Mouse (Mus musculus) liver, embryonic 11.5 days (tissue): ENCODE results near the gene Tiam1. TPM values are rescaled to one million over a fixed set of nuclear protein-coding genes. Genes with fewer than 3 reads are reported as not detected.

Experiments
- ATAC-seq: fragments of 200-750 bp; cut with Nextera tagmentation; replicated peaks from 2 replicates; pipeline ENCODE4 v1.8.0; 2017; ENCODE audit warnings: moderate number of reproducible peaks, mild to moderate bottlenecking, moderate TSS enrichment, moderate library complexity; ENCODE audit not compliant: low FRiP score
- DNase-seq: peaks from one replicate; pipeline ENCODE4 v3.0.0-alpha.2; 2017; ENCODE audit warnings: low spot score
- H3K27ac ChIP-seq: fragments of 300-500 bp; sonication (generic); 2 replicates; pipeline ENCODE4 v1.5.1; 2014; ENCODE audit warnings: mild to moderate bottlenecking, low read depth, low read length, control low read depth
- H3K27me3 ChIP-seq: fragments of 300-500 bp; sonication (generic); replicated peaks from 2 replicates; pipeline ENCODE4 v1.6.1; 2014; ENCODE audit warnings: low read length, mixed read lengths; ENCODE audit not compliant: control insufficient read depth, insufficient read depth
- H3K36me3 ChIP-seq: fragments of 300-500 bp; sonication (generic); 2 replicates; pipeline ENCODE4 v1.6.1; 2014; ENCODE audit warnings: mild to moderate bottlenecking, low read length, moderate library complexity, mixed read lengths; ENCODE audit not compliant: control insufficient read depth, insufficient read depth
- H3K4me1 ChIP-seq: fragments of 300-500 bp; sonication (generic); replicated peaks from 2 replicates; pipeline ENCODE4 v1.6.1; 2014; ENCODE audit warnings: low read length, mixed read lengths; ENCODE audit not compliant: control insufficient read depth, insufficient read depth
- H3K4me2 ChIP-seq: fragments of 300-500 bp; sonication (generic); 2 replicates; pipeline ENCODE4 v1.6.1; 2014; ENCODE audit warnings: mild to moderate bottlenecking, control low read depth, moderate library complexity
- H3K4me3 ChIP-seq: fragments of 300-500 bp; sonication (generic); 2 replicates; pipeline ENCODE4 v1.5.1; 2014; ENCODE audit warnings: low read depth, low read length, control low read depth
- H3K9ac ChIP-seq: fragments of 300-500 bp; sonication (generic); 2 replicates; pipeline ENCODE4 v1.6.1; 2014; ENCODE audit warnings: low read depth, low read length, control low read depth
- H3K9me3 ChIP-seq: fragments of 300-500 bp; sonication (generic); 2 replicates; pipeline ENCODE4 v1.6.1; 2016; ENCODE audit warnings: low read length, inconsistent platforms, mixed read lengths; ENCODE audit not compliant: control insufficient read depth
- WGBS: fragments of 180-500 bp; shearing (Covaris S2); extraction: QIAGEN DNeasy Blood & Tissue Kit; methylation state at CpG from one replicate; pipeline ENCODE4 v1.1.7; 2014; 5-methylcytosine and 5-hydroxymethylcytosine counted together
- polyA plus RNA-seq: library from polyadenylated mRNA; unstranded; fragments of >200 nt; fragmentation: Nextera tagmentation; extraction: Ambion mirVana; gene quantifications from 2 replicates; pipeline ENCODE4 v1.2.1, GENCODE M21; 2014

Tiam1 gene
- polyA plus RNA-seq, 1 experiment from 2014 or later = 17.2 TPM

DNA sequence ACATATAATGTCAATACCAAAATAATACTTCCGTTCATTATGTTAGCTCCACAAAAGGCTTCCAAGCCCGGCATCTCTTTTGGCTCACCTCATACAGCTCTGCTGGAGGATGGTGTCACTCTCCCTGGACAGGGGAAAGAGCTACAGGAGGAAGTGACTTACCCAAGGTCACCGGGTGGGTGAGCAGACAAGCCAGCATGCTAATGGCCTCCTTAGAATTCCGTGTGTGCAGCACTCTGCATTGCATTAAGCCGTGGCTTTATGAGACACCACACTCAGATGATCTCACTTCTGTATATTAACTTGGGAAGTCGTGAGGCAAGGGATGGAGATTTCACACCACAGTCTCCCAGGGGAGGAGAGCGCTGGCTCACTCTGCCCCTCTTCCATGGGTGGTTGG lies 248.3 kb downstream of the Tiam1 start:
- ATAC-seq (no peak), DNase-seq (no peak)
- no peak overlapping the region for H3K4me3 ChIP-seq
- no peaks in the 10 kb centered on the region for H3K36me3 ChIP-seq
- no peaks in the 10 kb centered on the region for H3K9me3 ChIP-seq
- peaks cover 4% of the 10 kb centered on the region for H3K4me1 ChIP-seq
- no peaks in the 10 kb centered on the region for H3K27me3 ChIP-seq
- 81% methylated on average over 7 of the region's 7 CpGs for WGBS
- no peak overlapping the region for H3K9ac ChIP-seq
- H3K4me2 ChIP-seq = no peak overlapping the region
- H3K27ac ChIP-seq = no peak overlapping the region

- DNase-seq = no peak
- Histone ChIP-seq H3K4me3 (no peak overlapping the region), H3K27ac (no peak overlapping the region), H3K4me2 (no peak overlapping the region), H3K9me3 (no peaks in the 10 kb centered on the region), H3K36me3 (no peaks in the 10 kb centered on the region), H3K4me1 (peaks cover 9% of the 10 kb centered on the region), H3K9ac (no peak overlapping the region), H3K27me3 (no peaks in the 10 kb centered on the region)
- ATAC-seq = no peak
- WGBS = 84% methylated on average over 8 of the region's 8 CpGs
Measured at GRCm38 (mm10) chr16:89894816-89895215, 248.8 kb downstream of the Tiam1 start.

GRCm38 (mm10) chr16:89890515-89891189 lies 252.9 kb downstream of the Tiam1 start:
- no peak overlapping the region for H3K9ac ChIP-seq

GRCm38 (mm10) chr16:89889890-89890462 lies 253.6 kb downstream of the Tiam1 start:
- DNase-seq (no peak), ATAC-seq (peak; percentile 53)
- Histone ChIP-seq H3K4me3 (no peak overlapping the region), H3K9ac (no peak overlapping the region), H3K27me3 (no peaks in the 10 kb centered on the region), H3K9me3 (no peaks in the 10 kb centered on the region), H3K36me3 (no peaks in the 10 kb centered on the region), H3K4me1 (peaks cover 12% of the 10 kb centered on the region), H3K27ac (no peak overlapping the region), H3K4me2 (peak overlapping the region; percentile 53)
- WGBS = 40% methylated on average over 10 of the region's 10 CpGs

More at GRCm38 (mm10) chr16:89890515-89891189, 252.9 kb downstream of the Tiam1 start:
- Histone ChIP-seq H3K27ac (no peak overlapping the region), H3K9me3 (no peaks in the 10 kb centered on the region), H3K4me2 (no peak overlapping the region; the same call in 1 of the 2 replicates), H3K27me3 (no peaks in the 10 kb centered on the region), H3K4me1 (peaks cover 12% of the 10 kb centered on the region), H3K4me3 (no peak overlapping the region), H3K36me3 (no peaks in the 10 kb centered on the region)
- 62% methylated on average over 17 of the region's 17 CpGs for WGBS
- DNase-seq (no peak), ATAC-seq (peak; percentile 46; the same call in 1 of the 2 replicates)

DNA sequence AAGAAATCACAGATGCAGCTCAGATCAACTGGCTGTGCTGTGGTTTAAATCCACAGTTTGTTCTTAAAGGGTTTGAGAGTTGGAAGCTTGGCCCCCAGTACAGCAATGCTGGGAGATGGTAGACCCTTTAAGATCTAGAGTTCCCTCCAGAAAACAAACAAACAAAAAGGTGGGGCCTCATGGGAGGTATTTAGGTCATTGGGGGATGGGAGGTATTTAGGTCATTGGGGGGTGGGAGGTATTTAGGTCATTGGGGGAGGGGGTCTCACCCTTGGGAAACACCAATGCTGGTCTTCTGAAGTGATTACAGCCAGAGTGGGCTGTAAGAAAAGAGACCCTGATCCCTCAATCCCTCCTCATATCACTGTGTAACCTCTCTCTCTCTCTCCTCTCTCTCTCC lies 257.0 kb downstream of the Tiam1 start:
- Histone ChIP-seq H3K36me3 (no peaks in the 10 kb centered on the region), H3K27me3 (no peaks in the 10 kb centered on the region), H3K9ac (no peak overlapping the region), H3K4me2 (no peak overlapping the region), H3K4me3 (no peak overlapping the region), H3K4me1 (peaks cover 14% of the 10 kb centered on the region), H3K9me3 (no peaks in the 10 kb centered on the region), H3K27ac (no peak overlapping the region)
- ATAC-seq (no peak), DNase-seq (no peak)

- Histone ChIP-seq H3K36me3 (no peaks in the 10 kb centered on the region), H3K9ac (no peak overlapping the region), H3K4me1 (peaks cover 13% of the 10 kb centered on the region), H3K9me3 (no peaks in the 10 kb centered on the region), H3K4me3 (no peak overlapping the region), H3K27me3 (no peaks in the 10 kb centered on the region), H3K4me2 (no peak overlapping the region), H3K27ac (no peak overlapping the region)
- no peak for ATAC-seq
- WGBS = 90% methylated on average over 9 of the region's 9 CpGs
- DNase-seq = no peak
Measured at GRCm38 (mm10) chr16:89885661-89886060, 257.9 kb downstream of the Tiam1 start.

DNA sequence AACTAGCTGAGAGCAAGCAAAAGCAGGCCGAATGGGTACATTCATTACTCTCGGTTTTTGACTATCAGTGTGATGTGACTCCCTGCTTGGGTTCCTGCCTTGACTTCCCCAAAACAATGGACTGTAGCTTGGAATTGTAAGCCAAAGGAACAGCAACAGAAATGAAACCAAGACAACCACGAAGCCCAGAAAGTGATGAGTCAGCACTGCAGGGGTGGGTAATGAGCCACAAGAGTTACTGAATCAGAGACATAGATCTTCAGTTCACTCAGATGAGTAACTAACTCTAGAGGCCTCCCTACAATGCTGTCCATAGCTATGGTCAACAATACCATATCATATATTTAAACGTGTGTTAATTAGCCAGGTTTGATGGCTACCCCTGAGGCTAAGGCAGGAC lies 259.7 kb downstream of the Tiam1 start:
- Histone ChIP-seq H3K4me1 (0 out of 2 replicates have a peak, but pooled peaks cover 2% of the 10 kb centered on the region), H3K27ac (no peak overlapping the region), H3K27me3 (no peaks in the 10 kb centered on the region), H3K36me3 (no peaks in the 10 kb centered on the region), H3K4me3 (no peak overlapping the region), H3K9ac (no peak overlapping the region), H3K9me3 (no peaks in the 10 kb centered on the region), H3K4me2 (no peak overlapping the region)
- no peak for ATAC-seq
- DNase-seq = no peak
- 84% methylated on average over 4 of the region's 4 CpGs for WGBS

DNA sequence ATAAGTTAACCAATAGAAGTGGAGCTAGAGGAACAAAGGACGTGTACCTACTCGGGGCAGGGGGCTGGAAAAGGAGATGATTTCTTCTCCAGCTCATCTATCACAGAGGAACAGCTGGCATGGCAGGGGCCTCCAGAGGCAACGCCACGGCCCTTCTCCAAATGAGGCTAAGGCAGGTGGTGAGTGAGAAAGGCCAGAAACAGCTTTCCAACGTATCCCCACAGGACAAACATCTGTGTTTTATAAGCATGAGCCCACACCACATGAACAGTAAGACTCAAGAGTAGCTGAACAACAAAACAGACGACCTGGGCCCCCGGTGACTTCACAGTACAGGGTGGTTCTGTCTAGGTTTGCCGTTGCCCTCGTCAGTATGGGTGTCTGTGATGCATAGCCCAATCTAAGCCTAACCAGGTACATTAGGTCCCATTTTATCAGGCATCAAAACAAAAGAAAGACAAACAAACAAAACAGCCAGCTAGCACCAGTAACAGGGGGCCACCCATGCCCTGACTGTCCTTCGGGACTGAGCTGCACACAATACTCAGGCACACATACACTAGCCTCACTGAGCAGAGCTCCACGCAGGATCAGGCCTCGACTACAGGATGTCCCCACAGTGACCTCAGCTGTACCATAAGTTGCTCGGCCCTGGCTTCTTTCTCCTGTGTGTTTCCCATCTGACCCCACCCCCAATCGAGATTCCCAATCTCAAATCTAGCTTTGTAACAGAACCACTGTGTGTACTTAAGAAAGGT lies 260.9 kb downstream of the Tiam1 start:
- Histone ChIP-seq H3K9ac (no peak overlapping the region), H3K36me3 (no peaks in the 10 kb centered on the region), H3K27me3 (no peaks in the 10 kb centered on the region), H3K9me3 (no peaks in the 10 kb centered on the region), H3K4me1 (0 out of 2 replicates have a peak, but pooled peaks cover 2% of the 10 kb centered on the region), H3K4me2 (no peak overlapping the region), H3K27ac (no peak overlapping the region), H3K4me3 (no peak overlapping the region)
- DNase-seq (no peak), ATAC-seq (no peak)
- WGBS = 56% methylated on average over 14 of the region's 14 CpGs
